Mouse (Mus musculus) lung, adult 2 months (tissue): Measurements from ENCODE around the gene Glul.

Source experiments
- CTCF ChIP-seq: fragments of 200-500 bp; IDR thresholded peaks from 2 replicates; pipeline ENCODE4 v1.5.1; 2011; ENCODE audit warnings: mild to moderate bottlenecking, low read length, control low read depth; ENCODE audit not compliant: insufficient read depth
- POLR2A ChIP-seq: fragments of 200-500 bp; IDR thresholded peaks from 2 replicates; pipeline ENCODE4 v1.6.1; 2011; ENCODE audit warnings: low read depth, mild to moderate bottlenecking, control low read depth, low read length, borderline replicate concordance; ENCODE audit errors: extremely low read depth

DNA sequence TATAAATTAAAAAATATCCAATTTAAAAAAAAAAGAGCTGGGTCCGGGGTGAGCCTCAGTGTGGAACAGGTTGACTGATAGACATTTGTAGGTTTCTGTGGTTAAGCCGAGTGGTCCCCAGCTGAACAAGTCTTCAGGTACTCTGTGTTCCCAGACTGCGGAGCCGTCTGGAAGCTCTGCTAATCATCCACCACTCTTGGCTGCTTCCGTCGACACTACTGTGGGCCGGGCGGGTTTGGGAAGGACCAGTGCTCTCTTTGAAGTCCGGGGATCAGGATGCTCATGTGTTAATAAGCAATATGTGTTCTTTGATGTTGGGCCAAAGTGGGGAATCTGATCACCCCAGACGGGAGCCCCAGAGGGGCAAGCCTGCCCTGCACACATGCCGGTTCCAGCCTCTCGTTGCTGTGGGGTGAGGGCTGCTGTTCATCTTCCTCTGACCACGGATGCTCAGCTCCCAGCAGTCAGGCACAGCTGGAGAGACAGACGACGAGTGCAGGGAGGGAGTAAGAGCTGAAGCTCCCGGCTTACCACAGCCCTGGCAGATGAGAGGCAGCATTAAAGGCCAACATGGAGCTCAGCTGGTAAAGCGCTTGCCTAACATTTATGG is 13.6 kb upstream of the Glul start:
- no peak for TF ChIP-seq POLR2A
- no peak for TF ChIP-seq CTCF
